Mouse (Mus musculus): ENCODE results near the gene Atg7. TPM values are rescaled to one million over a fixed set of nuclear protein-coding genes. Genes with fewer than 3 reads are reported as not detected.

Gene Atg7
- polyA plus RNA-seq, 1 experiment from 2014 or later, result 18.4 TPM

GRCm38 (mm10) chr6:114674771-114675170, 31.9 kb downstream of the Atg7 start:
- Histone ChIP-seq H3K4me2 (ENCODE audit: low read length) (no peak overlapping the region), H3K4me3 (replicated peaks; ENCODE audit: low read depth, low read length) (no peak overlapping the region), H3K27me3 (ENCODE audit: control insufficient read depth, insufficient read depth, low read length) (no peaks in the 10 kb centered on the region), H3K9ac (replicated peaks; ENCODE audit: low read length) (no peak overlapping the region), H3K9me3 (ENCODE audit: control insufficient read depth, low read length) (no peaks in the 10 kb centered on the region), H3K4me1 (ENCODE audit: control insufficient read depth, insufficient read depth, low read length) (no peaks in the 10 kb centered on the region), H3K36me3 (ENCODE audit: control insufficient read depth, insufficient read depth, low read length) (peaks cover 13% of the 10 kb centered on the region), H3K27ac (replicated peaks; ENCODE audit: low read depth, low read length) (no peak overlapping the region)
- DNase-seq (no peak), ATAC-seq (ENCODE audit: low FRiP score, low TSS enrichment) (no peak)

- Histone ChIP-seq H3K4me2 (ENCODE audit: low read length) (no peak overlapping the region), H3K4me3 (replicated peaks; ENCODE audit: low read depth, low read length) (no peak overlapping the region), H3K4me1 (ENCODE audit: control insufficient read depth, insufficient read depth, low read length) (no peaks in the 10 kb centered on the region), H3K27ac (replicated peaks; ENCODE audit: low read depth, low read length) (no peak overlapping the region), H3K36me3 (ENCODE audit: control insufficient read depth, insufficient read depth, low read length) (peaks cover 18% of the 10 kb centered on the region), H3K27me3 (ENCODE audit: control insufficient read depth, insufficient read depth, low read length) (no peaks in the 10 kb centered on the region), H3K9me3 (ENCODE audit: control insufficient read depth, low read length) (no peaks in the 10 kb centered on the region), H3K9ac (replicated peaks; ENCODE audit: low read length) (no peak overlapping the region)
- WGBS, result 62% methylated on average over 5 of the region's 5 CpGs
- DNase-seq (no peak), ATAC-seq (ENCODE audit: low FRiP score, low TSS enrichment) (no peak)
Measured at GRCm38 (mm10) chr6:114676091-114676490, 33.2 kb downstream of the Atg7 start.

GRCm38 (mm10) chr6:114682092-114682711, 39.3 kb downstream of the Atg7 start:
- Histone ChIP-seq H3K4me3 (replicated peaks; ENCODE audit: low read depth, low read length) (no peak overlapping the region), H3K4me1 (ENCODE audit: control insufficient read depth, insufficient read depth, low read length) (peaks cover 5% of the 10 kb centered on the region), H3K36me3 (ENCODE audit: control insufficient read depth, insufficient read depth, low read length) (peaks cover 19% of the 10 kb centered on the region), H3K4me2 (ENCODE audit: low read length) (no peak overlapping the region), H3K27ac (replicated peaks; ENCODE audit: low read depth, low read length) (0 out of 2 replicates have a peak overlapping the region, but pooled peaks have one; percentile 9), H3K9me3 (ENCODE audit: control insufficient read depth, low read length) (no peaks in the 10 kb centered on the region), H3K9ac (replicated peaks; ENCODE audit: low read length) (no peak overlapping the region), H3K27me3 (ENCODE audit: control insufficient read depth, insufficient read depth, low read length) (no peaks in the 10 kb centered on the region)
- ATAC-seq (ENCODE audit: low FRiP score, low TSS enrichment) (no peak), DNase-seq (no peak)
- 10% methylated on average over 9 of the region's 9 CpGs for WGBS

GRCm38 (mm10) chr6:114683741-114684140, 40.8 kb downstream of the Atg7 start:
- H3K36me3 ChIP-seq (ENCODE audit: control insufficient read depth, insufficient read depth, low read length), result peaks cover 11% of the 10 kb centered on the region; the same call in 1 of the 2 replicates
- H3K27me3 ChIP-seq (ENCODE audit: control insufficient read depth, insufficient read depth, low read length), result no peaks in the 10 kb centered on the region
- H3K9me3 ChIP-seq (ENCODE audit: control insufficient read depth, low read length), result no peaks in the 10 kb centered on the region
- H3K4me3 ChIP-seq (replicated peaks; ENCODE audit: low read depth, low read length), result no peak overlapping the region
- no peak overlapping the region for H3K9ac ChIP-seq (replicated peaks; ENCODE audit: low read length)
- H3K27ac ChIP-seq (replicated peaks; ENCODE audit: low read depth, low read length), result no peak overlapping the region
- 97% methylated on average over 1 of the region's 1 CpGs for WGBS
- H3K4me2 ChIP-seq (ENCODE audit: low read length), result no peak overlapping the region
- no peak for DNase-seq
- peaks cover 5% of the 10 kb centered on the region for H3K4me1 ChIP-seq (ENCODE audit: control insufficient read depth, insufficient read depth, low read length)
- no peak for ATAC-seq (ENCODE audit: low FRiP score, low TSS enrichment)

- Histone ChIP-seq H3K4me3 (replicated peaks; ENCODE audit: low read depth, low read length) (no peak overlapping the region), H3K4me1 (ENCODE audit: control insufficient read depth, insufficient read depth, low read length) (peaks cover 5% of the 10 kb centered on the region), H3K27ac (replicated peaks; ENCODE audit: low read depth, low read length) (no peak overlapping the region), H3K4me2 (ENCODE audit: low read length) (no peak overlapping the region), H3K9ac (replicated peaks; ENCODE audit: low read length) (no peak overlapping the region), H3K27me3 (ENCODE audit: control insufficient read depth, insufficient read depth, low read length) (no peaks in the 10 kb centered on the region), H3K9me3 (ENCODE audit: control insufficient read depth, low read length) (no peaks in the 10 kb centered on the region), H3K36me3 (ENCODE audit: control insufficient read depth, insufficient read depth, low read length) (peaks cover 11% of the 10 kb centered on the region; the same call in 1 of the 2 replicates)
- WGBS, result 61% methylated on average over 3 of the region's 3 CpGs
- DNase-seq, result no peak
- no peak for ATAC-seq (ENCODE audit: low FRiP score, low TSS enrichment)
Measured at GRCm38 (mm10) chr6:114684407-114684806, 41.5 kb downstream of the Atg7 start.

GRCm38 (mm10) chr6:114685412-114685811, 42.5 kb downstream of the Atg7 start:
- WGBS, result 88% methylated on average over 1 of the region's 1 CpGs
- Histone ChIP-seq H3K9me3 (ENCODE audit: control insufficient read depth, low read length) (no peaks in the 10 kb centered on the region), H3K4me2 (ENCODE audit: low read length) (no peak overlapping the region), H3K4me3 (replicated peaks; ENCODE audit: low read depth, low read length) (no peak overlapping the region), H3K4me1 (ENCODE audit: control insufficient read depth, insufficient read depth, low read length) (peaks cover 5% of the 10 kb centered on the region), H3K27me3 (ENCODE audit: control insufficient read depth, insufficient read depth, low read length) (no peaks in the 10 kb centered on the region), H3K36me3 (ENCODE audit: control insufficient read depth, insufficient read depth, low read length) (peaks cover 4% of the 10 kb centered on the region; the same call in 1 of the 2 replicates), H3K27ac (replicated peaks; ENCODE audit: low read depth, low read length) (no peak overlapping the region), H3K9ac (replicated peaks; ENCODE audit: low read length) (no peak overlapping the region)
- ATAC-seq (ENCODE audit: low FRiP score, low TSS enrichment) (no peak), DNase-seq (no peak)

- ATAC-seq (ENCODE audit: low FRiP score, low TSS enrichment) (no peak), DNase-seq (no peak)
- Histone ChIP-seq H3K4me2 (ENCODE audit: low read length) (no peak overlapping the region), H3K27ac (replicated peaks; ENCODE audit: low read depth, low read length) (no peak overlapping the region), H3K4me3 (replicated peaks; ENCODE audit: low read depth, low read length) (no peak overlapping the region), H3K36me3 (ENCODE audit: control insufficient read depth, insufficient read depth, low read length) (peaks cover 4% of the 10 kb centered on the region; the same call in 1 of the 2 replicates), H3K27me3 (ENCODE audit: control insufficient read depth, insufficient read depth, low read length) (no peaks in the 10 kb centered on the region), H3K9ac (replicated peaks; ENCODE audit: low read length) (no peak overlapping the region), H3K9me3 (ENCODE audit: control insufficient read depth, low read length) (no peaks in the 10 kb centered on the region), H3K4me1 (ENCODE audit: control insufficient read depth, insufficient read depth, low read length) (peaks cover 2% of the 10 kb centered on the region)
- WGBS, result 100% methylated on average over 1 of the region's 1 CpGs
Measured at GRCm38 (mm10) chr6:114687035-114687434, 44.1 kb downstream of the Atg7 start.

GRCm38 (mm10) chr6:114690661-114691060, 47.8 kb downstream of the Atg7 start:
- H3K27me3 ChIP-seq (ENCODE audit: control insufficient read depth, insufficient read depth, low read length), result no peaks in the 10 kb centered on the region
- no peaks in the 10 kb centered on the region for H3K9me3 ChIP-seq (ENCODE audit: control insufficient read depth, low read length)
- peak; percentile 35 for DNase-seq
- no peaks in the 10 kb centered on the region for H3K4me1 ChIP-seq (ENCODE audit: control insufficient read depth, insufficient read depth, low read length)
- H3K4me2 ChIP-seq (ENCODE audit: low read length), result no peak overlapping the region
- peaks cover 4% of the 10 kb centered on the region; the same call in 1 of the 2 replicates for H3K36me3 ChIP-seq (ENCODE audit: control insufficient read depth, insufficient read depth, low read length)
- ATAC-seq (ENCODE audit: low FRiP score, low TSS enrichment), result no peak
- H3K4me3 ChIP-seq (replicated peaks; ENCODE audit: low read depth, low read length), result no peak overlapping the region
- no peak overlapping the region; the same call in 1 of the 2 replicates for H3K27ac ChIP-seq (replicated peaks; ENCODE audit: low read depth, low read length)
- H3K9ac ChIP-seq (replicated peaks; ENCODE audit: low read length), result no peak overlapping the region
- WGBS, result 50% methylated on average over 2 of the region's 2 CpGs

GRCm38 (mm10) chr6:114691530-114691929, 48.6 kb downstream of the Atg7 start:
- ATAC-seq (ENCODE audit: low FRiP score, low TSS enrichment), result no peak
- H3K4me1 ChIP-seq (ENCODE audit: control insufficient read depth, insufficient read depth, low read length), result no peaks in the 10 kb centered on the region
- no peaks in the 10 kb centered on the region for H3K27me3 ChIP-seq (ENCODE audit: control insufficient read depth, insufficient read depth, low read length)
- H3K9ac ChIP-seq (replicated peaks; ENCODE audit: low read length), result no peak overlapping the region
- peak; percentile 34 for DNase-seq
- H3K36me3 ChIP-seq (ENCODE audit: control insufficient read depth, insufficient read depth, low read length), result no peaks in the 10 kb centered on the region
- no peak overlapping the region for H3K27ac ChIP-seq (replicated peaks; ENCODE audit: low read depth, low read length)
- H3K9me3 ChIP-seq (ENCODE audit: control insufficient read depth, low read length), result no peaks in the 10 kb centered on the region
- H3K4me2 ChIP-seq (ENCODE audit: low read length), result no peak overlapping the region
- WGBS, result 78% methylated on average over 6 of the region's 6 CpGs
- no peak overlapping the region for H3K4me3 ChIP-seq (replicated peaks; ENCODE audit: low read depth, low read length)

Data from midbrain, embryonic 14.5 days (tissue).